Mouse (Mus musculus): ENCODE measurements at regions not wholly inside any gene's neighbourhood (a gene's known extent, or its start where the extent isn't known, plus 50 kb on each side); places are given as distances from the start of the nearest gene placed in this dataset.

DNA sequence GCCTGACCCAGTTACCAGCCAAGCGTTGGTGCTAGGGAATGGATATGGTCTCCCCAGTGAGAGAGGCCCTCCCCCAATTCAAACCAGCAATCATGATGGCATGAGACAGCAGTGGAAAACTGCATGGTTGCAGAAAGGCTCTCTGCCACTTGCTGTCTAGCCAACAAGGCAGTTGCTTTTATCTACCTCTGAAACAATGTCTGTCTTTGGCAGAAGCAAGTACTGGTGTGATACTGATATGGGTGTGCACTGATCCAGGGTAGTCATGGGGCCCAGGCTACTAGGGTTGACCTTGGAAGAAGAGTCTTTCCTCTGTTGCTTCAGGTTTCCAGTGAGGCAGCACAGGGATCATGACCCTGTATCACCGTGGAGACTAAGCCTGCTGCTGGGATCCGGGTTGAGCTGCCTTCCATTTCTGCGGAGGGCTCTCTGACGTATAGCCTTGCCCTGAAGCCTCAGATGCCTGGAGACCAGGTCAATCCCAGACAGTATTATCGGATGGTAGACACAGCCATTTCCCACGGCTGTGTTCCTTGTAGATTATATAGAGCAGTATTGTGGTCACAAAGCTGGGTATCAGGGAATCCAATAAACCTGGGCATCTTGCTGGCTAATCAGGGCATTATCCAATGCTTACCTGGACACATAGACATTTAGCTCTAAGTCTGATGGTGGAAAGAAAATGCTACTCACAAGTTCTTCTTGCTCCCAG lies 101.5 kb upstream of the Klf13 start:
- Histone ChIP-seq H3K9me3 (replicated peaks; ENCODE audit: control insufficient read depth, low read length) (no peaks in the 10 kb centered on the region), H3K36me3 (ENCODE audit: control insufficient read depth, insufficient read depth) (no peaks in the 10 kb centered on the region), H3K9ac (ENCODE audit: low read length) (no peak overlapping the region), H3K4me3 (ENCODE audit: low read length) (no peak overlapping the region), H3K27ac (ENCODE audit: low read length) (peak overlapping the region; percentile 10; the same call in 1 of the 2 replicates), H3K4me1 (ENCODE audit: control insufficient read depth, insufficient read depth, low read length) (peaks cover 12% of the 10 kb centered on the region), H3K4me2 (ENCODE audit: low read depth, low read length) (no peak overlapping the region), H3K27me3 (ENCODE audit: control insufficient read depth, insufficient read depth, low read length) (no peaks in the 10 kb centered on the region)
- 65% methylated on average over 7 of the region's 7 CpGs for WGBS
- ATAC-seq (replicated peaks; ENCODE audit: extremely low read depth, insufficient read depth, low FRiP score): no peak

DNA sequence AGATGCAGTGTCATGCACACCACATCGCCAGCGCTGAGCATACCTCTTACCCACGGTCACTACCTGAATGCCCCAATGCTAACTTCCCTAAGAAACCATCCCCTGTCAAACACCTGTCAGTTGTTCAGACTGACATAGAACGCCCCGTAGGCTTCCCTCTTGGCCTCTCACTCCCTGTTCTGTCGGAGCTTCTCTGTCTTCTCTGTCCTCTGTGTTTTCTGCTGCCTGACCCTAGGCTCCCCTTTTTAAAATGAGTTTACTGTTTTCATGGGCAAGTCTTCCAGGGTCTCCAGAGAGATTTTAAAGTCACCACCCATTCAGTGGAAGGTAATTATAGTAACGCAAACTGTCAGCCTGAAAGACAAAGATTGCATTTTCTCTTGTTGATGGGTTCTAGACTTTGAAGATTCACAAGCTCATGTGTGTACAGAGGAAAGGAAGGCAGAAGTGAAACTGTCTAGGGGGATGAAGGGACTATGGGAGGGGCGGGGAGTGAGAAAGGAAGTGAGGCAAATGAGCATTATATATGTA lies 99.1 kb upstream of the Klf13 start:
- Histone ChIP-seq H3K4me2 (ENCODE audit: low read depth, low read length) (no peak overlapping the region), H3K4me1 (ENCODE audit: control insufficient read depth, insufficient read depth, low read length) (peaks cover 31% of the 10 kb centered on the region), H3K36me3 (ENCODE audit: control insufficient read depth, insufficient read depth) (no peaks in the 10 kb centered on the region), H3K27ac (ENCODE audit: low read length) (no peak overlapping the region), H3K9me3 (replicated peaks; ENCODE audit: control insufficient read depth, low read length) (no peaks in the 10 kb centered on the region), H3K27me3 (ENCODE audit: control insufficient read depth, insufficient read depth, low read length) (no peaks in the 10 kb centered on the region), H3K9ac (ENCODE audit: low read length) (no peak overlapping the region), H3K4me3 (ENCODE audit: low read length) (no peak overlapping the region)
- no peak for ATAC-seq (replicated peaks; ENCODE audit: extremely low read depth, insufficient read depth, low FRiP score)
- 76% methylated on average over 8 of the region's 8 CpGs for WGBS

GRCm38 (mm10) chr7:64036154-64036553 lies 97.4 kb upstream of the Klf13 start:
- no peaks in the 10 kb centered on the region for H3K9me3 ChIP-seq (replicated peaks; ENCODE audit: control insufficient read depth, low read length)
- H3K36me3 ChIP-seq (ENCODE audit: control insufficient read depth, insufficient read depth): no peaks in the 10 kb centered on the region
- no peak overlapping the region for H3K4me2 ChIP-seq (ENCODE audit: low read depth, low read length)
- H3K9ac ChIP-seq (ENCODE audit: low read length): no peak overlapping the region
- no peak for ATAC-seq (replicated peaks; ENCODE audit: extremely low read depth, insufficient read depth, low FRiP score)
- H3K4me1 ChIP-seq (ENCODE audit: control insufficient read depth, insufficient read depth, low read length): peaks cover 34% of the 10 kb centered on the region
- no peak overlapping the region for H3K4me3 ChIP-seq (ENCODE audit: low read length)
- H3K27ac ChIP-seq (ENCODE audit: low read length): no peak overlapping the region
- H3K27me3 ChIP-seq (ENCODE audit: control insufficient read depth, insufficient read depth, low read length): no peaks in the 10 kb centered on the region
- WGBS: 89% methylated on average over 7 of the region's 7 CpGs

- Histone ChIP-seq H3K27me3 (ENCODE audit: control insufficient read depth, insufficient read depth, low read length) (no peaks in the 10 kb centered on the region), H3K4me1 (ENCODE audit: control insufficient read depth, insufficient read depth, low read length) (peaks cover 33% of the 10 kb centered on the region), H3K4me2 (ENCODE audit: low read depth, low read length) (no peak overlapping the region), H3K36me3 (ENCODE audit: control insufficient read depth, insufficient read depth) (no peaks in the 10 kb centered on the region), H3K9ac (ENCODE audit: low read length) (no peak overlapping the region), H3K4me3 (ENCODE audit: low read length) (no peak overlapping the region), H3K27ac (ENCODE audit: low read length) (no peak overlapping the region), H3K9me3 (replicated peaks; ENCODE audit: control insufficient read depth, low read length) (no peaks in the 10 kb centered on the region)
- WGBS: 41% methylated on average over 8 of the region's 8 CpGs
- ATAC-seq (replicated peaks; ENCODE audit: extremely low read depth, insufficient read depth, low FRiP score): no peak; the same call in 1 of the 2 replicates
These were observed 96.4 kb upstream of the Klf13 start for GRCm38 (mm10) chr7:64035025-64035606.

DNA sequence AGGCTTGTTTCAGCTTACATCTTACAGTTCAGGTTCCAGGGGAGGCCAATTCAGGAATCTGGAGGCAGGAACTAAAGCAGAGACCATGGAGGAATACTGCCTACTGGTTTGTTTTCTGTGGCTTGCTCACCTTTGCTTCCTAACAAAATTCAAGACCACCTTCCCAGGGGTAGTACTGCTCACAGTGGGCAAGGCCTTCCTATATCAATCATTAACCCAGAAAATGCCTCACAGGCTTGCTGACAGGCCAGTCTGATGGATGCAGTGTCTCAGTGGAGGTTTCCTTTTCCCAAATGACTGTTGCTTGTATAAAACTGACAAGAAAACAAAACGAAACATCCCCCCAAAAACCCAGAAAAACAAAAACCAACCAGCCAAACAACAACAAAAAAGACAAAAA lies 95.8 kb upstream of the Klf13 start:
- Histone ChIP-seq H3K9ac (ENCODE audit: low read length) (no peak overlapping the region), H3K36me3 (ENCODE audit: control insufficient read depth, insufficient read depth) (no peaks in the 10 kb centered on the region), H3K4me1 (ENCODE audit: control insufficient read depth, insufficient read depth, low read length) (peaks cover 27% of the 10 kb centered on the region), H3K27me3 (ENCODE audit: control insufficient read depth, insufficient read depth, low read length) (no peaks in the 10 kb centered on the region), H3K27ac (ENCODE audit: low read length) (no peak overlapping the region), H3K9me3 (replicated peaks; ENCODE audit: control insufficient read depth, low read length) (no peaks in the 10 kb centered on the region), H3K4me3 (ENCODE audit: low read length) (no peak overlapping the region), H3K4me2 (ENCODE audit: low read depth, low read length) (no peak overlapping the region)
- WGBS: 83% methylated on average over 1 of the region's 1 CpGs
- ATAC-seq (replicated peaks; ENCODE audit: extremely low read depth, insufficient read depth, low FRiP score): no peak

GRCm38 (mm10) chr7:64033388-64033787 lies 94.7 kb upstream of the Klf13 start:
- H3K27me3 ChIP-seq (ENCODE audit: control insufficient read depth, insufficient read depth, low read length): no peaks in the 10 kb centered on the region
- H3K4me1 ChIP-seq (ENCODE audit: control insufficient read depth, insufficient read depth, low read length): peaks cover 23% of the 10 kb centered on the region
- no peak overlapping the region for H3K4me2 ChIP-seq (ENCODE audit: low read depth, low read length)
- no peak overlapping the region for H3K4me3 ChIP-seq (ENCODE audit: low read length)
- H3K9me3 ChIP-seq (replicated peaks; ENCODE audit: control insufficient read depth, low read length): peaks cover 2% of the 10 kb centered on the region; the same call in 1 of the 2 replicates
- no peak for ATAC-seq (replicated peaks; ENCODE audit: extremely low read depth, insufficient read depth, low FRiP score)
- no peaks in the 10 kb centered on the region for H3K36me3 ChIP-seq (ENCODE audit: control insufficient read depth, insufficient read depth)
- no peak overlapping the region; the same call in 1 of the 2 replicates for H3K9ac ChIP-seq (ENCODE audit: low read length)
- H3K27ac ChIP-seq (ENCODE audit: low read length): peak overlapping the region; percentile 76
- WGBS: 51% methylated on average over 2 of the region's 2 CpGs

- H3K4me2 ChIP-seq (ENCODE audit: low read depth, low read length): no peak overlapping the region
- H3K27ac ChIP-seq (ENCODE audit: low read length): peak overlapping the region; percentile 76
- H3K9ac ChIP-seq (ENCODE audit: low read length): no peak overlapping the region
- H3K9me3 ChIP-seq (replicated peaks; ENCODE audit: control insufficient read depth, low read length): peaks cover 4% of the 10 kb centered on the region; the same call in 1 of the 2 replicates
- no peaks in the 10 kb centered on the region for H3K36me3 ChIP-seq (ENCODE audit: control insufficient read depth, insufficient read depth)
- peaks cover 23% of the 10 kb centered on the region for H3K4me1 ChIP-seq (ENCODE audit: control insufficient read depth, insufficient read depth, low read length)
- H3K27me3 ChIP-seq (ENCODE audit: control insufficient read depth, insufficient read depth, low read length): no peaks in the 10 kb centered on the region
- H3K4me3 ChIP-seq (ENCODE audit: low read length): no peak overlapping the region
- WGBS: 16% methylated on average over 9 of the region's 9 CpGs
- ATAC-seq (replicated peaks; ENCODE audit: extremely low read depth, insufficient read depth, low FRiP score): peak; percentile 49; the same call in 1 of the 2 replicates
These were observed 94.2 kb upstream of the Klf13 start for GRCm38 (mm10) chr7:64032921-64033354.

DNA sequence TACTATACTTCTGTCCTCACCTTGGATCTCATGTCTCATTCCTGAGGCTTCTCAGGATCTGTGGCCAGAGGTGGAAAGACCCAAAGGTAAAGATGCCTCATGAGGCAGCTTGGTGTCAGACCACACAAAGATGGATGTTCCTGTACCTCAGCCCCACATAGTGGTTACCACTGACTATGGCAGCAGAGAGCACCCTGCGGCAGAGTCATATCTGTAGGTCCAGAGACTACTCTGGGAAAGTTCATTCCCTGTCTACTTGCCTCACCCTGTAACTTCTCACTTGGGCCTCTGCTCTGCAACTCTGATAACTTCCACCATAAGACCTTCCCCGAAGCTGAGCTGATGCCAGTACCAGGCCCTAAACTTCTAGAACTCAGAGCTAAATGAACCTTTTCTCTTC lies 91.9 kb upstream of the Klf13 start:
- Histone ChIP-seq H3K36me3 (ENCODE audit: control insufficient read depth, insufficient read depth) (no peaks in the 10 kb centered on the region), H3K27me3 (ENCODE audit: control insufficient read depth, insufficient read depth, low read length) (no peaks in the 10 kb centered on the region), H3K4me2 (ENCODE audit: low read depth, low read length) (no peak overlapping the region), H3K27ac (ENCODE audit: low read length) (no peak overlapping the region), H3K9ac (ENCODE audit: low read length) (no peak overlapping the region), H3K9me3 (replicated peaks; ENCODE audit: control insufficient read depth, low read length) (peaks cover 4% of the 10 kb centered on the region; the same call in 1 of the 2 replicates), H3K4me1 (ENCODE audit: control insufficient read depth, insufficient read depth, low read length) (peaks cover 23% of the 10 kb centered on the region), H3K4me3 (ENCODE audit: low read length) (no peak overlapping the region)
- 90% methylated on average over 2 of the region's 2 CpGs for WGBS
- ATAC-seq (replicated peaks; ENCODE audit: extremely low read depth, insufficient read depth, low FRiP score): no peak

DNA sequence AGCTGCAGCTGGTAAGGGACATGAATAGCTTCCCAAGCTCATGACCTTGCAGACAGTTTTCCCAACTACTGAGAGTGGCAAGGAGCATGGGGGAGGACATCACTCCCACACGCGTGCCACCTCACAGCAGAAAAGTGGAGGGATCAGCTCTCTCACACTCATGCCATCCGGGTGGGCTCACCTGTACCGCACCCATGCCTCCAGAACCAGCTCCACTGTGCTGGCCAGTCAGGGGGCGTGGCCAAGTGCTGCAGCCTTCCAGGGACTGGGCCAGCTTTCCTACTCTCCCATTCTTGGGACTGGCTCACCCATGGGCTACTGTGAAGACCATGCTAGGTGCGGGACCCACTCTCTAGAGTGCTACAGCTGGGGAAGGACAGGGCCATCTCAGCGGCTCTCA lies 88.4 kb upstream of the Klf13 start:
- Histone ChIP-seq H3K36me3 (ENCODE audit: control insufficient read depth, insufficient read depth) (no peaks in the 10 kb centered on the region), H3K9me3 (replicated peaks; ENCODE audit: control insufficient read depth, low read length) (peaks cover 4% of the 10 kb centered on the region; the same call in 1 of the 2 replicates), H3K4me3 (ENCODE audit: low read length) (no peak overlapping the region), H3K4me1 (ENCODE audit: control insufficient read depth, insufficient read depth, low read length) (peaks cover 14% of the 10 kb centered on the region), H3K4me2 (ENCODE audit: low read depth, low read length) (no peak overlapping the region), H3K27ac (ENCODE audit: low read length) (no peak overlapping the region), H3K27me3 (ENCODE audit: control insufficient read depth, insufficient read depth, low read length) (no peaks in the 10 kb centered on the region), H3K9ac (ENCODE audit: low read length) (no peak overlapping the region)
- 85% methylated on average over 7 of the region's 7 CpGs for WGBS
- no peak for ATAC-seq (replicated peaks; ENCODE audit: extremely low read depth, insufficient read depth, low FRiP score)
